Mouse (Mus musculus): Measurements from ENCODE around the gene Tbp.

The Tbp gene

GRCm38 (mm10) chr17:15499656-15500394, at the start of gene Tbp, which contains the start of gene Psmb1:
Gene Tbp (plus strand): TSS chr17:15499888.
Gene Psmb1 (minus strand): TSS chr17:15499751.
- peak; percentile 95 for DNase-seq

DNA sequence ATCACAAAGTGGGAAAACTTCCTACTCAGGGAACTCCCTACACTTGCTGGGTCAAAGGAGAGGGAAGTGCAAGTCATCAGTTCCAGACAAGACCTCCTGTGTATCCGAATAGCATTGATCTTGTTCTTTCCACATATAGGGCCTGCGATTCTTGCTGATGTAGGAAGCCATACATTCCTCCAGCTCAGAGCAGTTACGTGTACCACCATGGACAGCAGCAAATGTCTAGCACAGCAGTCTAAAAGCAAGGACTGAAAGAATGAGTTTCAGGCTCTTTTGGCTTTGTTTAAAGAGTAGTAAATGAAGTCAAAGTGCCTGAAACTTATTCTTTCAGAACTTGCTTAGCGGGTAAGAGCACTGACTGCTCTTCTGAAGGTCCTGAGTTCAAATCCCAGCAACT, 44.5 kb upstream of the Tbp start:
- no peak for DNase-seq

DNA sequence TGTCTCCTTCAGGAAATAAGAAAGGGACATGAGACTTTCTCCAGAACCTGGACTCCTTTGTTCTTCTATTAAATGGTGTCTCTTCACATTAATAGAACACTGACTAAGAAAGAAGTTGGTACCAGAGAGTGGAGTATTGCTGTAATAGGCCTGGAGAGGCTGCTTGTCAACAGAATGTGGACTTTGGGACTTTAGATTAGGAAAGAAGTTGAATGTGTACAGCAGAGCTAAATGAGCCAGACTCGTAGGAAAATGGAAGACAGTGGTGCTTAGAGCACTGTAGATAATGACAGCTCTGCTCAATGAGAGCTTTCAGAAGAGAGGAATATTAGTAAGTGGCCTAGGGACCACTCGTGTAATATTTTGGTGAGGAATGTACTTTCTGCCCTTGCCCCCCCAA, 43.1 kb upstream of the Tbp start:
- DNase-seq = no peak

GRCm38 (mm10) chr17:15459761-15460160, 39.9 kb upstream of the Tbp start:
- no peak for DNase-seq

DNA sequence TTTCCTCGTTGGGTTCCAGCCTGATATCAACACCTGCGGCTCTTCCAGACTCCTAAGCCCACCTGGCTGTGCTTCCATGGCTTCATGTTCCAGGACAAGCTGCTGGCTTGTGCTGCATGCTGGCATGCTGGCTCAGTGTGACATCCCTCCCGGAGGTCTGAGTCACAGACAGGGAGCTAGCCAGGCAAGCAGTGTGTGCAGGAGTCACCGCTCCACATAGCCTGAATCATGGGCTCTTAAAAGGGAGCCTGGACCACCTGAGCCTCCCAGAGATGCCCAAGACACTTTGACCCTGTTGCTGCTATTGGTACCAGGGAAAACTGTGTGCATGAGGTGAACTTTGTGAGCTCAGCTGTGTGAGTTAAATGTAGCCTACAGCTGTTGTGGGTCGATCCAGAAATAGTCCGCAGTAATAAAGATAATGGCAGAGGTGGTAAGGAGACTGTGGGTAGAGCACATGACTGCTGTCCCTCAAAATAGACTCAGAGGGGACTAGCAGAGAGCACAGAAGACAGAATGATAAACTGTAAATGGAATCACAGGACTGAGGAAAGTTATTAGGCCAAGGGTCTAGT, 37.7 kb upstream of the Tbp start:
- DNase-seq = no peak

DNA sequence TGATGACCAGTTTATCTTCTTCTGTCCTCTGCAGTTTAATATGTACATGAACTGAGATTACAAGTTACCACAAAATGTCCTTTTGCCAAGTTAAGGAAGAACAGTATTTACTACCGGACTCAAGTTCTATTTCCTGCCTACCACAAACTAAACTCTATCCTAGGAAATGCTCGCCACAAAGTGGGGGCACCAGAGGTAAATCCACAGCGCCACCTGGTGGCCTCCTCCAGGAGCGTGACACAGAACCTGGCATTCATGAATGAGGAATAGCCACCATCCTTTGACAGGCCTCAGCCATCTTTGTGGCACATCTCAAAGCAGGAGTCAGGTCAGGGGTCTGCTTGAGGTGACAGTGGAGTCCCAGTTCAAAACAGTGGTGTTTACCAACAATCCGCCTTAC, 32.0 kb upstream of the Tbp start:
- DNase-seq = peak; percentile 79

- no peak for DNase-seq
These were observed 27.0 kb upstream of the Tbp start for GRCm38 (mm10) chr17:15472671-15473070.

GRCm38 (mm10) chr17:15490542-15490941, 9.1 kb upstream of the Tbp start:
- no peak for DNase-seq

DNA sequence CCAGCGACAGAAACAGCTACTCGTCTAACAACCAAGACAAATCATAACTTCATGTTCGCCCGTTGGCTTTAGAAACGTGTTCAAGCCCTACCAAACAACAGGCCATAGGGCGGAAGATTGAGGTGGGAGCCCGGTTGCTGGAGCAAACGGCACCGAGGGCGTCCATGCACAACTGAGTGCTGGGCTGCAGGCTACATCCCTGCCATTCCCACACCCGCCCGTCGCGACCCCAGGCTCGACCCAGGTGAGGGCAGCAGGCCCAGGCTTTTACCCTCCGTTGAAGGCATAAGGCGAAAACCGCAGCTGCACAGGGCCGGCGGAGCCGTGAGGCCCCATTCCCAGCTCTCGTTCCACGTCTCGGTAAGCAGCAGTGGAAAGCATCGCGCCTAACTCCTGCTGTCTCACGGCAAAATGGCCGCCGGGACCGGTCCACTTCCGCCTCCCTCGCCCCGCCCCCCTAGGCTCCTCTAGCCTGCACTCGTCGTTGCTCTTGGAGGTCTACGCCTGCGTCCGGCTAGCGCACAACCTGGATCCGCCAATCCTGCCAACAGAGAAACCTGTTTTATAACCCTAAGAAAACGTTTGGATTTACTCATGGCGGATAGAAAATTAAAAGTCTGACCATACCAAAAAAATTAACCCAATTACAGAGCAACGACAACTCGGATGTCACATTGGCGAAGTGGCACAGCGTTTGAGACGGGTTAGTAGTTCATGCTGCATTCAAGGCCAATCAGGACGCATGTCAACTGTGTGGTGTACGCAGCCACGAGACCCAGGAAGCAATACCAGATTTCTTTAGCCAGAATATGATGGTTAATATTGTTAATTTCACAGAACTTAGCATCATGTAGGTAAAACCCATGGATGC, 1.6 kb upstream of the Tbp start:
- peak; percentile 96 for DNase-seq

DNA sequence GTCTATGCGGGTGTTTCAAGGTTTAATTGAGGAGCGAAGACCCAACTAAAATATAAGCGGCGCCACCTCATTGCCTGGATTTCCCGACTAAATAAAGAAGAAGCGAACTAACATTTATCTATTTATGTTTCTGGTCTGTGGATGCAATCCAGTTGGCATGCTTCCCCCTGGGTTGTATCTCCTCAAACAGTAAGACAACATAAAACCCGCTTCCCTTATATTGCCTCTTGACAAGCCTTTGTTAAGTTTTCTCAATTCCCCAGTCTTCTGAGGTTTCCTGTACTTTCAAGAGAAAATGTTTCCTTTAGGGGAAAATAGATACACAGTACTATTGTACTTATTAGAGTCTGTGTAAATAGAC, 955 bp upstream of the Tbp start:
- no peak for DNase-seq

- DNase-seq = no peak
These were observed 11.0 kb downstream of the Tbp start for GRCm38 (mm10) chr17:15510694-15511093.

GRCm38 (mm10) chr17:15517776-15518175, 18.1 kb downstream of the Tbp start:
- no peak for DNase-seq

DNA sequence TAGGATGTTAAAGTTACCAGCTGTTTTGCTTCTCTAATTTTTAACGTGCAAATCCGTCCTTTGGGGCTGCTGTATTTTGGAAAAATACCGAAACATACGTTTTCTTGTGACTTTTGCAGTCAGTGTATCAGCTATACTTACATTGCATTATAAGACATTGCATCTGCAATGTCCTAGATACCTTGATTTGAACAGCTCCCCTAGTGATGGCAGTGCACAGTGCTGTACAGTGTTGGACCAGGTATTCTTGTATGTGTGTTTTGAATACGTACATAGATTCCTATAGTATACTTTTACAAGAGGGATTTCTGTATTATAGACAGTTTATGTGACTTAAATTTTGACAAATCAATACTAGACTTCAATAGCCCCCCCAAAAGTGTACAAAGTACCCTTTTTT, 18.5 kb downstream of the Tbp start:
- DNase-seq = no peak

DNA sequence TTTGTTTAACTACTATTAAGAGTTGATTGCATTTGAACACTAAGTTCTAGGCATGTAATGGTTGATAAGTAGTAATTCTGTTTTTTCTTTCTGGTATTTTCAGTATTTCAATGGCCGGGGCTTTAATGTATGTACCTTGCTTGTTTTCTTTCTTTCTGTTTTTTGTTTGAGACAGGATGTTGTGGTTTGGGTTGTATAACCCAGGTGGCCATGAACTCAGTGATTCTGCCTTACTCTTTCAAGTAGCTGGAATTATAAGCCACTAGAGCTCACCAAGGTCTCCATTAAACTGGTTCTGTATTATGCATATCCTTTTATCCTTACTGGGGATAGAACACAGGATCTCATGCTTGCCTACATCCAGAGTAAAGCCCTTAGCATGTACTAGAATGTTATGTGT, 19.1 kb downstream of the Tbp start:
- no peak for DNase-seq

GRCm38 (mm10) chr17:15526304-15526703, 26.6 kb downstream of the Tbp start:
- peak; percentile 7 for DNase-seq

GRCm38 (mm10) chr17:15526986-15527810, 27.5 kb downstream of the Tbp start, which contains the start of gene Pdcd2:
Gene Pdcd2 (minus strand): TSS chr17:15527301.
- peak; percentile 97 for DNase-seq

DNA sequence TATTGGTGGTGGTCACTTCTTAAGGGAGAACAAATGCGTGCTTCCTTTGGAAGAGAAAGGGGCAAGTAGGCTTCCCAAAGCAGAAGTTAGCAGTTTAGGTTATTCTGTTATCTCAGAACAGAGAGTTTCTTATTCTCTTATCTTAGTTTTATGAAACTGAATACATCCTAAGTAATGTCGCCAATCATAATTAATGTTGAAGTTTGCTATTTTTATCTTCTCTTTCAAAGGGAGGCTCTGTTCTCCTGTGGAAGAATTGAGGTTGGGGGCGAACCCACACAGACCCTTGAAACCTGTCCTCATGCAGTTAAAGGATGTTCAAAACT, 28.1 kb downstream of the Tbp start:
- no peak for DNase-seq

GRCm38 (mm10) chr17:15528887-15529286, 29.2 kb downstream of the Tbp start:
- no peak for DNase-seq

GRCm38 (mm10) chr17:15530141-15530540, 30.5 kb downstream of the Tbp start:
- peak; percentile 21 for DNase-seq

- DNase-seq = no peak
These were observed 35.6 kb downstream of the Tbp start for GRCm38 (mm10) chr17:15535162-15535800.

- DNase-seq = no peak
These were observed 36.3 kb downstream of the Tbp start for GRCm38 (mm10) chr17:15535943-15536342.

DNA sequence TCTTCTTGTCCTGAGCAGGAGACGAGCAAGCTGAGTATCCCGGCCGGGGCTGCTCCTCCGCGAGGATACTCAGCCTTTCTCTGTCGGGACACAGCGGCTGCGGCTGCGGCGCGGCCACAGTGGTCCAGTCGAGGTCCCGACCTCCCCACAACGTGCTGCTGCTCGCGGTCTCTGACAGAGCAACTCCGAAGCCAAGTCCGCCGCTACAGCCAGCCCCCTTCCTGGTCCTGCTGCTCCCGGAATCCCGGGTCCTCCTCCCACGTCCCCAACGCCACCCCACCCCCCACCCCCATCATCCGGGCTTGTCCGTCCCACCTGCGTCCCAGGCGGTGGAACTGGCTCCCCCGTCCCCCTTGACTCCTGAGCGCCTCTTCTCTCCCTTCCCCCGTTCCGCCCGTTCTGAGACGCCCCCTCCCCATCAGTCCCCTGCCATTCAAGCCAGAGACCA, 36.8 kb downstream of the Tbp start:
- peak; percentile 9 for DNase-seq
